Mouse (Mus musculus) activated CD4-positive, CD25-positive, alpha-beta regulatory T cell, adult 9 weeks (primary cell): ENCODE measurements around the gene Gm7534. TPM values are rescaled to one million over a fixed set of nuclear protein-coding genes. Genes with fewer than 3 reads are reported as not detected.

Experiments
- polyA plus RNA-seq: library from polyadenylated mRNA; unstranded; fragments of 100-300 nt; shearing (Covaris generic); gene quantifications from one replicate; pipeline ENCODE4 v1.2.1, GENCODE M21; 2017

The Gm7534 gene
- not detected for polyA plus RNA-seq

DNA sequence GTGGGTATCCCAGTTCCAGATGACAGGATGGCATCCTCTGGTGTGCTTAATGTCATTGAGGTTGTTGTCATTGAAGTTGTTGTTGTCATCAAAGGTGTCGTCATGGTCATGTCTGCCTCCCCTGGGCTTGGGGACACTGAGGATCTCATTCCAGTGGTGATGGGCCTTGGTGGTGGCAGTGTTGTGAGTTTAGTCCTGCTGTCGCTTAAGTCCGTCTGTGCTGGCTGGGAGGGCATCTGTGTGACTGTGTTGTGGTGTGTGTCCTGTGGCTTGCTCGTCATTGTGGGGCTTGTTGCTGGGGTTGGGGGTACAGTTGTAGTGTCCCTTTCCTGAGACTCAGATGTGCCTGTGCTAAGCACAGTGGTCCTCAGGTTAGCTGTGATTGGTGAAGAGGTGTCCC lies at the start of gene Gm7534:
Gene Gm7534, minus strand, starts transcription at position 101 of the 400 bp plus-strand sequence.

DNA sequence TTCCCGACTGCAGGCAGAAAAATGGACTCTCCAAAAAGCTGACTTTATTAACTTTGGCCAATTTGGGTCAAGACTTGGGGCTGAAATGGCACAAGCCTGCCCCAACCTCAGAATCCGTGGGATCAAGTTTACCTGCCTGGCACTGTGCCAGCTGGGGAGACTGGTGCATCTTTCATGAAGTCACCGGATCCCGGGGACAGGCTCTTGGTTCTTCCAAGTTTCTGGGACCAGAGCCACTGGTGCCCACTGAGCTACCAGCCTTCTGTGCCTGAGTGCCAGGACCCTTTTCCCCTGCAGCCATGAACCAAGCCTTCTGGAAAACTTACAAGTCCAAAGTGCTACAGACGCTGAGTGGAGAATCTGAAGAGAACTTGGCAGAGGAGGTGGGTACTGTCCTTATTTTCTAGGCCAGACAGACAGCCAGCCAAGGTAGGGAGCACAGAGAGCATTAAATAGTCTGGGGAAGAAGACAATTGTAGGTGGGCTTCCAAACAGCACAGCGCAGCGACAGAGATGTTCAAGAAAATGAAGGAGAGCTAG lies 44.0 kb upstream of the Gm7534 start, which contains the start of gene Gm30191:
Gene Gm30191, plus strand, starts transcription at position 217 of the 540 bp plus-strand sequence.

DNA sequence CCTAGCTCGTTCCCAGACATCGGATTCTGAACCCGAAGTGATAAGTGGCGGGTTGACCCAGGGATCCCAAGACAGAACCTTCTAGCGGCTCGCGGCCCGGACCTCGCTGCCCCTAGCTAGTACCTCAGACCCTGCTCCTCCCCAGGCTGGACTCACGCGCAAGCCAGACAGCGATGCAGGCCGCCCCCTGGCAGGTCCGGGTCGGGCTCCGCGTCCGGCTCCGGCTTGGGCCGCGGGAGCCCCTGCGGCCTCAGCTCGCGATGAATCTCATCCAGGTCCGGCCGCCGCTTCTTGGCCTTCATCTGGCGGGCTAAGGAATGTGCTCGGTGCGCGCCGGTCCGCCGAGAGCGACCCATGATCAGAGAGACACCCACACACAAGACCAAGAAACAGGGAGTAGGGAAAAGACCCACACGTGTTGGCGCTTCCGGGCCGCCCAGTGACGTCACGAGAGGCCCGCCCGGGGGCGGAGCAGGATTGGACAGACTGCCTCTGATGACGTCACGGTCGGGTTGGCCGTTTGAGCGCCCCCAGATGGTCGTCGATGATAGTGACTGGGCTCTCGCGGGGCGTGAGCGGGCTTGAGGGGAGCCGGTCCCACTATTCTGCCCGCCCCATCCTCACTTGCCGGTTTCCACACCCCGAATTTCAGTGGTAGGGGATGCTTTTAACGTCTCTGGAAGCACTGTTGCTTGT lies 42.5 kb upstream of the Gm7534 start, which contains the start of gene Zfp593:
Gene Zfp593, minus strand, starts transcription at position 445 of the 696 bp plus-strand sequence.

DNA sequence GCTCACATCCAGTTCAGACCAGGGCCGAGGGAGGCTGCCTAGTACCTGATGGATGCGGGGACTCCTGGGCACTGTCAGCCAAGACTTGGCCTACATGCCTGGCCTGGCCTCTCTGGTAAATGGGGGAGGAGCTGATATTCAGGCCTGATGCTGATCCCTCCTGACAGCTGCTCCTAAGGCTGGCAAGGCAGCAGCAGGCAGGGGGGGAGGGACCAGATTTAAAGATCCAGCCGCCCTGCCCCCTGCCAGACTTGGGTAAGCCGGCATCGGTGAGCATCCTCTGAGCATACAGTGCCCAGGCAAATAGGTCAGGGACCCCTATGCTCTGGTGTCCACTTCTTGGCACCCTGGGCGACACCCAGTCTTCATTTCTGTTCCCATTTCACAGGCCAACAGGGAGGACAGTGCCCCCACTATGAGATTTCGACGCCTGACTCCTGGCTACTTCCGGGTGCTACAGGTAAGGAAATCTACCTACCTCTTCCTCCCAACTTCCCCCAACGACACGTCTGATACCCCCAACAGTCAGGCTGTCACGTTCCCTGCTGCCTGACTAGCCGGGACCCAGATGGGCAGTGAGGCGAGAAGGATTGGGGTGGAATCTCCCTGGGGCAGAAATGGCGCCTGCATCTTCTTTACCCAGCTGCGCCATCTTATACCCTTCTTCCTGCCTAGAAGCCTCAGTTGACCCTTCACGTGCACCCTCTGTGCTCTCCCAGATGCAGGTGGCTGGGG lies 40.9 kb upstream of the Gm7534 start, which contains the start of gene E130218I03Rik:
Gene E130218I03Rik, plus strand, starts transcription at position 147 of the 735 bp plus-strand sequence.

DNA sequence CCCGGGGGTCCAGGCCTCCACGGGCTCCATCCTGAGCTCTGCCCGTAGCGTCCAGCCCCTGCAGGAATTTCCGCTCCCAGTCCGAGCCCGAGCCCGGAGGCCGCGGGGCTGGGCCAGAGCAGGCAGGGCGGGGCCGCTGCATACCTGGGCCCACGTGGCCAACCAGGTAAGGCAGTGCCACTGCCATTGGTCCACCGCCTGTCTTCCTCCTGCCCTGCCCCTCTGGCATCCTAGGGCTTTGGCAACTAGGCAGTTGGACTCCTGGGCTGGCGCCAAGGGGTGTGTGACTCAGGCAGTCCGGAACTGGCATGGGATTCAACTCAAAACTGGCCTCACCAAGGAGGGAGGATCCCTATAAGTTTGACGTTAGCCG lies 35.5 kb upstream of the Gm7534 start, which contains the start of gene Cnksr1:
Gene Cnksr1, minus strand, starts transcription at position 121 of the 373 bp plus-strand sequence.

DNA sequence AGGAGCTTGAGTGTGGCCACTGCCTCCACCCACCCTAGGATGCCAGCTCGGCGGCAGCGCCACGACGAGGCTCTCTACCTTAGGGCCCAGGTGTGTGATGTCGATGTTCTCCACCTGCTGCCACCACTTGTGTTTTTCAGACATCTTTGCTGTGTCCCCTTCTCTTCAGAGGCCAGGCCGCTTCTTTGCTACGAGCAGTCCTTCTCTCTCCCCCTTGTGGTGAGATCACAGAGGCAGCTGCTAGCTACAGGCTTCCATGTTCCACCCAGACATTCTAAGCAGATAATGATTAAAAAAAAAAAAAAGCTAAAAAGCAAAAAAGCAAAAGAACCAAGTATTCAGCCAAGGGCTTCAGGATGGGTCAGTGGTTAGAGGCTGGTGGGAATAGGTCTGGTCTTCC lies 24.4 kb upstream of the Gm7534 start, which contains the start of gene Catsper4:
Gene Catsper4, minus strand, starts transcription at position 190 of the 400 bp plus-strand sequence.

Other genes starting within 250 kb of the Gm7534 start
- 392 TPM for gene Hmgn2, start 234.4 kb downstream of the Gm7534 start, polyA plus RNA-seq
- 37.4 TPM for gene Dhdds, start 202.1 kb downstream of the Gm7534 start, polyA plus RNA-seq
- gene Lin28a, start 184.2 kb downstream of the Gm7534 start, polyA plus RNA-seq, result not detected
- 1.5 TPM for gene Zfp683, start 149.2 kb downstream of the Gm7534 start, polyA plus RNA-seq
- gene Crybg2, start 142.2 kb downstream of the Gm7534 start, polyA plus RNA-seq, result 15.4 TPM
- 3,032 TPM for gene Cd52, start 107.9 kb downstream of the Gm7534 start, polyA plus RNA-seq
- 41.2 TPM for gene Ubxn11, start 100.4 kb downstream of the Gm7534 start, polyA plus RNA-seq
- 1,513 TPM for gene Sh3bgrl3, start 74.2 kb downstream of the Gm7534 start, polyA plus RNA-seq
- 84.8 TPM for gene Cep85, start 15.9 kb downstream of the Gm7534 start, polyA plus RNA-seq
- gene Catsper4, start 24.4 kb upstream of the Gm7534 start, polyA plus RNA-seq, result not detected
- gene Cnksr1, start 35.4 kb upstream of the Gm7534 start, polyA plus RNA-seq, result 0.33 TPM
- 9.6 TPM for gene E130218I03Rik, start 40.7 kb upstream of the Gm7534 start, polyA plus RNA-seq
- 16.6 TPM for gene Zfp593, start 42.6 kb upstream of the Gm7534 start, polyA plus RNA-seq
- not detected for gene Gm30191, start 43.9 kb upstream of the Gm7534 start, polyA plus RNA-seq
- gene Grrp1, start 51.1 kb upstream of the Gm7534 start, polyA plus RNA-seq, result not detected
- gene Pdik1l, start 84.9 kb upstream of the Gm7534 start, polyA plus RNA-seq, result 23.7 TPM
- gene Trim63, start 112.1 kb upstream of the Gm7534 start, polyA plus RNA-seq, result not detected
- 0.51 TPM for gene Slc30a2, start 140.2 kb upstream of the Gm7534 start, polyA plus RNA-seq
- gene Extl1, start 180.8 kb upstream of the Gm7534 start, polyA plus RNA-seq, result 1.0 TPM
- gene Pafah2, start 193.3 kb upstream of the Gm7534 start, polyA plus RNA-seq, result 2.3 TPM